Mouse (Mus musculus) forebrain, postnatal 0 days (tissue): ENCODE results near the gene Rbm19. TPM values are rescaled to one million over a fixed set of nuclear protein-coding genes. Genes with fewer than 3 reads are reported as not detected.

ENCODE experiments used
- ATAC-seq: fragments of 200-750 bp; cut with Nextera tagmentation; 2 replicates; pipeline ENCODE4 v1.8.0; 2017; ENCODE audit warnings: mild to moderate bottlenecking, moderate library complexity
- DNase-seq: peaks from one replicate; pipeline ENCODE4 v3.0.0-alpha.2; 2015
- H3K27ac ChIP-seq: fragments of 300-500 bp; sonication (generic); 2 replicates; pipeline ENCODE4 v1.5.1; 2014; ENCODE audit warnings: low read depth, mild to moderate bottlenecking, antibody characterized with exemption, low read length, moderate library complexity, mixed read lengths
- H3K27me3 ChIP-seq: fragments of 300-500 bp; sonication (generic); 2 replicates; pipeline ENCODE4 v1.6.1; 2014; ENCODE audit warnings: mild to moderate bottlenecking, low read length, mixed read lengths; ENCODE audit not compliant: insufficient read depth
- H3K36me3 ChIP-seq: fragments of 300-500 bp; sonication (generic); 2 replicates; pipeline ENCODE4 v1.6.1; 2014; ENCODE audit warnings: mild to moderate bottlenecking, moderate library complexity; ENCODE audit not compliant: insufficient read depth
- H3K4me1 ChIP-seq: fragments of 300-500 bp; sonication (generic); 2 replicates; pipeline ENCODE4 v1.6.1; 2014; ENCODE audit warnings: antibody characterized with exemption; ENCODE audit not compliant: insufficient read depth
- H3K4me2 ChIP-seq: fragments of 300-500 bp; sonication (generic); 2 replicates; pipeline ENCODE4 v1.6.1; 2014; ENCODE audit warnings: low read depth, mild to moderate bottlenecking, moderate library complexity
- H3K4me3 ChIP-seq: fragments of 300-500 bp; sonication (generic); 2 replicates; pipeline ENCODE4 v1.5.1; 2014; ENCODE audit warnings: low read depth, low read length, mixed read lengths
- H3K9ac ChIP-seq: fragments of 300-500 bp; sonication (generic); 2 replicates; pipeline ENCODE4 v1.6.1; 2014; ENCODE audit warnings: mild to moderate bottlenecking
- H3K9me3 ChIP-seq: fragments of 300-500 bp; sonication (generic); 2 replicates; pipeline ENCODE4 v1.6.1; 2016; ENCODE audit warnings: low read length
- CTCF ChIP-seq: sonication (generic); IDR thresholded peaks from 2 replicates; pipeline ENCODE4 v1.5.1; 2016; ENCODE audit warnings: antibody characterized with exemption, control low read depth, low read depth
- WGBS: fragments of 180-500 bp; shearing (Covaris S2); extraction: QIAGEN DNeasy Blood & Tissue Kit; methylation state at CpG from one replicate; pipeline ENCODE4 v1.1.7; 2014; 5-methylcytosine and 5-hydroxymethylcytosine counted together
- polyA plus RNA-seq: library from polyadenylated mRNA; unstranded; fragments of >200 nt; fragmentation: Nextera tagmentation; extraction: Ambion mirVana; gene quantifications from 2 replicates; pipeline ENCODE4 v1.2.1, GENCODE M21; 2015
- total RNA-seq: library from RNA; depleted of rRNA; stranded (reverse); fragments of >200 nt; gene quantifications from 2 replicates; pipeline ENCODE4 v1.2.3, GENCODE M21; 2014

Rbm19 gene
- total and polyA plus RNA-seq, 2 experiments from 2014 or later, result 15.0 to 27.2 TPM

DNA sequence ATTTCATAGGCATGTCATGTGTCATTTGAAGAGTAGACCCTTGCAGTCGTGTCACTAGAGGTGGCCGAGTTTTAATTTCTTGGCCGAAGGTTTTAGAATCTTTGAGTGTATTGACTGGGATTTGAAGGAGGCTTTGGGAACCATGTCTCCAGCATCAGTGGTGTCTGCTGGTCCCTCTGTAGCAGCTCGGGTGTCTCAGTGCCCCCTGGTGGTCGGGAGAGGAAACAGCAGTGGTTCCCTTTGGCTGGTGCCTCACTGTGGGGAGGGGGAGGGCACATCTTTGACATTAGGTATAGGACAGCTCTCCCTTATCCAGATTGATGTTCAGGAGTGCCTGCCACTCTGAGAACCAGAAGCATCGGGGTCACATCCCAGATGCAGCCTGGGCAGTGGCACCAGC, 17.7 kb downstream of the Rbm19 start:
- 37% methylated on average over 6 of the region's 6 CpGs for WGBS
- Histone ChIP-seq H3K9ac (no peak overlapping the region), H3K27me3 (no peaks in the 10 kb centered on the region), H3K4me2 (no peak overlapping the region), H3K4me1 (no peaks in the 10 kb centered on the region), H3K27ac (no peak overlapping the region), H3K4me3 (no peak overlapping the region), H3K9me3 (no peaks in the 10 kb centered on the region), H3K36me3 (peaks cover 26% of the 10 kb centered on the region)
- TF ChIP-seq CTCF, result peak; percentile 89
- DNase-seq (peak; percentile 60), ATAC-seq (peak; percentile 49; the same call in 1 of the 2 replicates)

DNA sequence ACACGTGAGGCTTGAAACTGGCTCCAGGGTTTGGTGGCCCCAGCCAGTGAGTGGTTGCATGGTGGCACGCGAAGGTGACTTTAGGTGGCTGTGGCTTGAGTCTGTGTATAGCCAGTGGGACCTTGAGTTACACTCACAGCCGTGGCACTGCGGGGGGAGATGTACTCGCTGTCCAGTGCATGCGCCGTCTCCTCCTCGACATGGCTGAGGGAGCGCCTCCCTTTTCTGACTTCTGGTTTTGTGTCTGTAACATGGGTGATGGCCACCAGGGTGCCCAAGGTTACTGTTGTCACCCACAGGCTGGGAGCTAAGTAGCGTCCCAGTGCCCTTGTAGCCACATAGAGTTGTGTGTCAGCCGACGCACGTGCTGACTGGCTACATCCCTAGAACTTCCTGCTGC, 19.1 kb downstream of the Rbm19 start:
- H3K9me3 ChIP-seq, result no peaks in the 10 kb centered on the region
- DNase-seq (no peak), ATAC-seq (no peak)
- H3K4me3 ChIP-seq, result no peak overlapping the region
- H3K27ac ChIP-seq, result no peak overlapping the region
- 92% methylated on average over 14 of the region's 14 CpGs for WGBS
- H3K27me3 ChIP-seq, result no peaks in the 10 kb centered on the region
- H3K9ac ChIP-seq, result no peak overlapping the region
- no peaks in the 10 kb centered on the region for H3K4me1 ChIP-seq
- no peak for TF ChIP-seq CTCF
- no peak overlapping the region for H3K4me2 ChIP-seq
- peaks cover 18% of the 10 kb centered on the region for H3K36me3 ChIP-seq

DNA sequence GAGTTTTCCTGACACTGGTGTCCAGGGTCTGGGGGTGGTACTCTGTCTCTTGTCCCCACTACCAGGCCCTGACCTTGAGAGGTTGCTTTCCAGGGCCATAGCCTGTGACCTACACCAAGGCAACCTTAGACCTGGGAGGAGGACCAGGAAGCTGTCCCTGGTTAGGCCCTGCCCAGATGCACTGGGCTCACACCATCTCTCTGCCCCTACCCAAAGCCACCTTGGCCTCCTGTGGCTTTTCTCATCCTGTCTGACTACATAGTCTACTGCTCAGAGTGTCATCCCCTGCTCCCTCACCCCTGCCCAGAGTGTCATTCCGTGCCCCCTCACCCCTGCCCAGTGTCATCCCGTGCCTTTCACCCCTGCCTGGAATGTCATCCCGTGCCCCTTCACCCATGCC, 19.6 kb downstream of the Rbm19 start:
- no peak overlapping the region for H3K9ac ChIP-seq
- H3K9me3 ChIP-seq, result no peaks in the 10 kb centered on the region
- TF ChIP-seq CTCF, result no peak
- 45% methylated on average over 3 of the region's 3 CpGs for WGBS
- DNase-seq, result no peak
- no peaks in the 10 kb centered on the region for H3K4me1 ChIP-seq
- no peak for ATAC-seq
- H3K27ac ChIP-seq, result no peak overlapping the region
- H3K4me2 ChIP-seq, result no peak overlapping the region
- H3K27me3 ChIP-seq, result no peaks in the 10 kb centered on the region
- no peak overlapping the region for H3K4me3 ChIP-seq
- peaks cover 14% of the 10 kb centered on the region for H3K36me3 ChIP-seq

DNA sequence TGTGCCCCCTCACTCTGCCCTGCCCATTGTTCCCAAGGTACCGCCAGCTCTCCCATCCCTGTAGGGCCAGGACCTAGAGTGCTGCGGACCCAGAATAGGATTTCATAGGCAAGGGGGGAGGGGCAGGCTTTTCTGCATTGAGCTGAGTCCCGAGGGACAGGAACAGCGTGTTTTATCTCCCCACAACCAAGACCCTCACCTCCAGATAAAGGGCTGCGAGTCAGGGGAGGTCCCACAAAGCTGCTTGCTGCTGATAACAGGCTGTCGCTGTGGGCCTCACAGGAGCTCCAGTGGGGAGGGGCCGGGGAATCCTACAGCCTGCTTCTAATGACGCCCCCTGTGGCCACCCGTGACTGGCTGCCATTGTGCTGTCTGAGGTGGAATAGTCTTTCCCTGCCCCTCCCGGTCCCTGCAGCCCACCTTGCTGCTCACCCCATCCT, 20.0 kb downstream of the Rbm19 start:
- Histone ChIP-seq H3K4me2 (no peak overlapping the region), H3K4me3 (no peak overlapping the region), H3K27ac (no peak overlapping the region), H3K36me3 (peaks cover 10% of the 10 kb centered on the region), H3K9ac (no peak overlapping the region), H3K9me3 (no peaks in the 10 kb centered on the region), H3K4me1 (no peaks in the 10 kb centered on the region), H3K27me3 (no peaks in the 10 kb centered on the region)
- ATAC-seq, result no peak; the same call in 1 of the 2 replicates
- no peak; the same call in 1 of the 2 replicates for TF ChIP-seq CTCF
- WGBS, result 28% methylated on average over 10 of the region's 10 CpGs
- DNase-seq, result no peak

DNA sequence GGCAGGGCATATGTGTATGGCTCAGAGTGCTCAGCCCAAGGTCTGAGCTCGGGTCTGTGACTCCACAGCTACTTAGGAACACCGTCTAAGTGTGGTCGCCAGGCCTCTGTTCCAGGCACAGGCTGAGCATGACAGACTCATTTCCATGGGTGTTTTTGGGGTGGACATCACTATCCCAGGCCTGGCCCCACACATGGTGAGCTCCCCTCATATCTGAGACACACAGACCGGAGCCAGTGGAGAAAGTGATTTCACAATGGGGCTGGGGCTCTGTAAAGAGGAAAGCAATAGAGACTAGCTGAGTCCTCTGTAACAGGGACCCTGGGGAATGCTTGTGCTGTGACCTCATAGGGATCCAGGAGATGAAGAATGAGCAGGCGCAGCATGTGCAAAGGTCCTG, 20.8 kb downstream of the Rbm19 start:
- Histone ChIP-seq H3K4me2 (no peak overlapping the region), H3K4me1 (no peaks in the 10 kb centered on the region), H3K27ac (no peak overlapping the region), H3K27me3 (no peaks in the 10 kb centered on the region), H3K36me3 (peaks cover 7% of the 10 kb centered on the region), H3K4me3 (no peak overlapping the region), H3K9me3 (no peaks in the 10 kb centered on the region), H3K9ac (no peak overlapping the region)
- no peak for ATAC-seq
- no peak for TF ChIP-seq CTCF
- no peak for DNase-seq
- 94% methylated on average over 5 of the region's 5 CpGs for WGBS

DNA sequence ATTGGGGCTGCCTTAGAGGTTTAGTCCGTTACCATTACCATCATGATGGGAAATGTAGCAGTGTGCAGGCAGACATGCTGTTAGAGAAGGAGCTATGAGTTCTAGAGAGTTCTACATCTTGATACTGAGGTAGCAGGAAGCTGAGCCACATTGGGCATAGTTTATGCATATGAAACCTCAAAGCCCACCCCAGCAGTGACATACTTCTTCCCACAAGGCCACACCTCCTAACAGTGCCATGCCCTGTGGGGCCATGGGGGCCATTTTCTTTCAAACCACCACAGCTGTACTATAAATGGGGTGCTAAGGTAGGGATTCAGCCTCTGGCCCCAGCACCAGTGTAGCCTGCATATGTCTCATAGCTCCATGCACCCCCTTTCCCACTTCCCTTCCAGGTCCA, 21.6 kb downstream of the Rbm19 start:
- H3K4me3 ChIP-seq, result no peak overlapping the region
- H3K9ac ChIP-seq, result no peak overlapping the region
- ATAC-seq, result no peak
- no peak overlapping the region for H3K4me2 ChIP-seq
- peaks cover 3% of the 10 kb centered on the region for H3K36me3 ChIP-seq
- no peaks in the 10 kb centered on the region for H3K27me3 ChIP-seq
- H3K4me1 ChIP-seq, result no peaks in the 10 kb centered on the region
- DNase-seq, result no peak
- 96% methylated on average over 1 of the region's 1 CpGs for WGBS
- TF ChIP-seq CTCF, result no peak
- H3K9me3 ChIP-seq, result no peaks in the 10 kb centered on the region
- no peak overlapping the region for H3K27ac ChIP-seq

DNA sequence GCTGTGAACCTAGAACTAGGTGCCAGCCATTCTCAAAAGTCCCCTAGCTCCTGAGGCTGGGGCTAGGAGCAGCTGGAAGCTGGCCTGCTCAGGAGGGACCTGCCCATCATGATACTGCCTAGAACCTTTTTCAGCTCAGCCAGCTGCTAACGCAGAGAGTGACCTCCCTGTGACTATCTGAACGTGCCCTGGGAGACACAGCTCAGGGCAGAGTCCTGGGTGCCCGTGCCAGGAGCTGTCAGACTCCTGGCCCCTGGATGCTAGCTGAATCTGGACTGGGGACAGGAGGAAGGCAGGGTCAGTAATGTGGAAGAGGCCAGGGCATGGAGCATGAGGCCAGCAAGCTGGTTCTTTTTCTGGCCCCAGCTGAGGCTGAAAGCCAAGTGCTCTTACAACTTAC, 22.1 kb downstream of the Rbm19 start:
- no peak overlapping the region for H3K4me2 ChIP-seq
- H3K9ac ChIP-seq, result no peak overlapping the region
- no peak overlapping the region for H3K4me3 ChIP-seq
- WGBS, result 86% methylated on average over 3 of the region's 3 CpGs
- ATAC-seq (no peak), DNase-seq (no peak)
- H3K27ac ChIP-seq, result no peak overlapping the region
- H3K9me3 ChIP-seq, result no peaks in the 10 kb centered on the region
- H3K36me3 ChIP-seq, result no peaks in the 10 kb centered on the region; the same call in none of the 2 replicates
- no peaks in the 10 kb centered on the region for H3K27me3 ChIP-seq
- H3K4me1 ChIP-seq, result no peaks in the 10 kb centered on the region
- TF ChIP-seq CTCF, result no peak

DNA sequence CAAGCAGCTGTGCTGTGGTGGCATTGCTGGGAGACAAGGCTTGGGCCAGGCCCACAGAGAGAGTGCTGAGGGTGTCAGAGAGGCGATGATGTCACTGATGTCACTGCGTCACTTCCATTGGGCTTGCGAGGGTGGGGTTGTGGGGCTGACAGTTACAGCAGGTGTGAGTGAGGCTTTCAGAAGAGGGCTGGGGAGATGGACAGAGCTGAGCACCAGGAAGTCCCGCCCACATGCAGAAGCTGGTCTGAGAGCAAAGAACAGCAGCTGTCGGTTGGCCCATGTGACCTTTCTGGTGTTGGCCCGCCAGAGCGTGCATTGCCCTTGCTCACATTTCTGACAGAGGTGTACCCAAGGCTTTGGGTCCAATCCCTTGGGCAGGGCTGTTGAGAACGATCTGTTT, 23.0 kb downstream of the Rbm19 start:
- TF ChIP-seq CTCF, result no peak
- ATAC-seq (no peak), DNase-seq (no peak)

More for the DNA sequence above, 23.0 kb downstream of the Rbm19 start:
- Histone ChIP-seq H3K4me1 (no peaks in the 10 kb centered on the region), H3K9me3 (no peaks in the 10 kb centered on the region), H3K9ac (no peak overlapping the region), H3K4me2 (no peak overlapping the region), H3K4me3 (no peak overlapping the region), H3K27ac (no peak overlapping the region), H3K36me3 (peaks cover 4% of the 10 kb centered on the region), H3K27me3 (no peaks in the 10 kb centered on the region)
- 81% methylated on average over 8 of the region's 8 CpGs for WGBS
